Mouse (Mus musculus) CD4-positive, CD25-positive, alpha-beta regulatory T cell, adult 9 weeks (primary cell): ENCODE results near the gene Gm9758. TPM values are rescaled to one million over a fixed set of nuclear protein-coding genes. Genes with fewer than 3 reads are reported as not detected.

Experiments
- polyA plus RNA-seq: library from polyadenylated mRNA; unstranded; fragments of 100-300 nt; shearing (Covaris generic); gene quantifications from one replicate; pipeline ENCODE4 v1.2.1, GENCODE M21; 2017

The Gm9758 gene
- not detected for polyA plus RNA-seq

GRCm38 (mm10) chr5:14914799-14915198 is at the start of gene Gm9758:
Gene Gm9758 (minus strand): TSS chr5:14914899.

GRCm38 (mm10) chr5:14938329-14938728 is 23.6 kb upstream of the Gm9758 start, which contains the start of gene Speer4e:
Gene Speer4e (minus strand): TSS chr5:14938429.

Other genes with a start within 250 kb of the Gm9758 start
- not detected for gene Speer4e, start 23.5 kb upstream of the Gm9758 start, polyA plus RNA-seq
- not detected for gene Gm10354, start 64.0 kb upstream of the Gm9758 start, polyA plus RNA-seq
- gene Gm17019, start 118.1 kb upstream of the Gm9758 start, polyA plus RNA-seq: not detected